Mouse (Mus musculus): ENCODE measurements around the gene 4931406P16Rik.
A peak's percentile ranks its signal among the peaks of the same experiment; 100 is the strongest.

The 4931406P16Rik gene

DNA sequence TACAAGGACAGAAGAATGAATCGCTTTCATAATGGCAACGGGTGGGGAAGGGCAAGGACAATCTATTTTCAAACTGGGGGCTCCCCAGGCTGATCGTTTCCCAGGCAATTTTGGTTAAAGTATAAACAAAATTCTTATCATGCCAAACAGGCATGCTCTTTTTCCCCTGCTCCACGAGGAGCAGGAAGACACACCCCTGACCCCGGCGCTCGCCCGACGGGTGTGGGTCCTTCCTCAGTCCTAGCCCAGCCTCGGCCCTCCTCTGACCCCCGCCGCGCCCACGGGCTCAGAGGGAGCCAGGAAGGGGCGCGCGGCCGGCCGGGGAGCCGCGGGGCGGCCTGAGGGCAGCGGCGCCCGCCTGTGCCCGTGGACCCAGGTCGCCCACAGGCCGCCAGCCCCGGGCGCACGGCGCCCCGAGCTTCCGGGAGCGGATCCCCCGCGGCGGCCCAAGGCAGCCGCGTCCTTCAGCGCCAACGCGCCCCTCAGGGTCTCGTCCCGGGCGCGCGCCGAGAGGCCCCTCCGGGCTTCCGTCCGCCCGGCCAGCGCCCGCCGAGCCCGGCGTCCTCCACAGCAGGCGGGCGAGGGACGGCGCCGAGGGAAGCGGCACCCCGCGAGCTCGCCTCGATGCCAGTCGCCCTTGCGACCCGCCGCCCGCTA, 437 bp downstream of the 4931406P16Rik start:
- DNase-seq (ENCODE audit: low read depth, low spot score) = peak; percentile 53

DNA sequence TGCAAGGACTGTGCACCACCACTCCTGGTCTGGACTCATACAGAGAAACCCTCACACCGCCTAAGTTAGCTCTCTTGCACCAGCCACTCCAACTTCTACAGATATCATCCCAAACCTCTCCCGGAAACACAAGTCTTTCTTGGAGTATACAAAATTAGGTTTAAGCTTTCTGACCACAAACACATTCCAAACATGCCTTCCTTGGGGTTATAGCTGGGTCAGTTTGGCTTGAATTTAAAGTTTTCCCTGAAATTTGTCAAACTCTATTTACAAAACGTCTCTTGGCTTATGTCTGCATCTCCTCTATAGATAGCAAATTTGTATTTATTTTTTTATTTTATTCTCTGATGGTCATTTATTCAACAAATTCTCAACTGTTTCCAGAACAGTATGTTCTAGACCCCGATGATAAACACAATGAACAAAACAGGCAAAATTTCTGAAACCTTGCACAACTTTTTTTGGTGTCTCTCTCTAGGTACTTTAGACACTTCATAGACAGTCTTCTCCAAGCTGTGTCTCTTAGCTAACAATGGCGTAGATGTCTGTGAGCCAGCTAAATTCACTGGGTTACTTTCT, 4.1 kb downstream of the 4931406P16Rik start:
- no peak for DNase-seq (ENCODE audit: low read depth, low spot score)

DNA sequence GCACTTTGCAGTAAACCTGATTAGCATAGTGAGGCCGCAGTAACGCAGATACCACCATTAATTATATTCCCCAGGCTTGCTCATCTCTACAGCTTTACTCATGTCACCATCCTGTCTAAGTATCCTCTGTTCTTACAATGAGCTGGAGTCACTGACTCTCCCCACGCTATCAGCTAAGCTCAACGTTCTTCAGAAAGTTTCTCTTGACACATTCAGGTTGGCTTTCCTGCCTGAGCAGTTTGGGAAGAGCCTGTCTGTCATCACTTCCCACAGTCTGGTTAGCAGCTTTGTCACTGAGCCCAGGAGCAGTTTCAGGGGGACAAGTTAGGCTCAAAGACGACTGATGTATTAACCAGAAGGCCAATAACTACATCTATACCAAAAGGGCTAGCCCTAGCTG, 4.8 kb downstream of the 4931406P16Rik start:
- no peak for DNase-seq (ENCODE audit: low read depth, low spot score)

DNA sequence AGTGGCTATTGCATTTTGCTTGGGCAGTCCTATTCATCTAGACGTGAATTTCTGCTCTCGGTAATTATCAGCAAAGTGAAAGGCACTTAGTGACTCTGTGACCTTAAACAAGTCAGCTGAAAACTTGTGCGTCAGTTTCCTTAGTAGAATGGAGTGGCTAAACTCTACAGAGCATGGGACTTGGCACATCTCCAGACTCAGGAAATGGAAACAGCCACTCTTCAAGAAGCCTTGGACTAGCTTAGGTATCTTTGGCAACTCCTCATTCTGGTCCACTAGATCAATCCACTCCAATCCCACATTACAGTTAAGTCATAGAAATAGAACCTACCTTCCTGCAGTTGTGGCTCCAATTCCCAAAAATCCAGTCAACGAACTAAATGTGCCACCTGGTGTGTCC, 7.9 kb downstream of the 4931406P16Rik start:
- DNase-seq (ENCODE audit: low read depth, low spot score) = no peak

DNA sequence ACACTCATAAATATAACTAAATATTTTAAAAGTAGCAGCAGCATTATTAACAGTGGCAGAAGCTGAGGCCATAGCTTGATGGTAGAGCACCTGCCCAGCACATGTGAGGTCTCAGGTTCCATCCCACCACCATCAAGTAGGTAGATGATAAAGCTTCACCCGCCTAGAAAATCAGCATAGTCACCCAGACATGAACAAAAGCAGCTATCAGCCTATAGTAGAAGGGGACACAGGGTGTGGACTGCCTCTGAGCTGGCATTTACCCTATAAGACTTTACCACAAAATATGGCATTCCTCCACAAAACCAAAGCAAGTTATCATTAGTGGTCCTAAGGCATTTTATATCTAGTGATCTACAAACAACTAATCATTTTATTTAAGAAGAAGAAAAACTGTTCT, 10.7 kb downstream of the 4931406P16Rik start:
- DNase-seq (ENCODE audit: low read depth, low spot score) = no peak

DNA sequence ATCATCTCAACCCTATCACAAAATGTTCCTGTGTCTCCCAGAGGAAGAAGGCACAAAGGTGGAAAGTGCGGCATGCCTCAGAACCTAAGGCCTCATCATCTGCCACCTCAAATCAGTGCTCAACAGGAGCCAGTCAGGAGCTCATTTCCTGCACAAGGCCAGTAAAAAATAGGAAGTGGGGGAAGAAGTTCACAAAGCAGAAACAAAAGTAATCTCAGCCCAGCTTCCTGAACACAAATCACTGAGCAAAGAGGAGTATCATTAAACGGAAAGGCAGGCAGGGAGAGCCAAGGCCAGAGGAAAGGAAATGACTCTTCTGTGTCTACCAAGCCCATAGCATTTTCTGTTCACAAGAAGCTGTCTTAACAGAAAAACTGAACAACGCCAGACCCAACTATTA, 11.4 kb downstream of the 4931406P16Rik start:
- DNase-seq (ENCODE audit: low read depth, low spot score) = no peak

DNA sequence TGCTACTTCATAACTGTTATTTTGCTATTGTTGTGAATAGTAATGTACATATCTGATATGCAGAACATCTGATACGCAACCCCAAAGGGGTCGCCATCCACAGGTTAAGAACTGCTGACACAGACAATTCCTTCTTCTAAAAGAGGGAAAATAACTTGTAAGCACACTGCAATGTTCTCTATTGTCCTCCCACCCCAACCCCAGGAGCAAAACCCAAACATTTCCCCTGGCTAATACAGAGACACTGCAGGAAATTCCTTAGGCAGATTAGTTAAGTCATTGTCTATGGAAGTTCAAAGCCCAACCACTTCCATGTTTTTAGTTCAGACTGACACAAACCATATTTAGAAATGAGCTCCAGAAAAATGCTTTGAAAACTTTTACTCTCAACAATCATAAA, 14.5 kb downstream of the 4931406P16Rik start:
- no peak for DNase-seq (ENCODE audit: low read depth, low spot score)

DNA sequence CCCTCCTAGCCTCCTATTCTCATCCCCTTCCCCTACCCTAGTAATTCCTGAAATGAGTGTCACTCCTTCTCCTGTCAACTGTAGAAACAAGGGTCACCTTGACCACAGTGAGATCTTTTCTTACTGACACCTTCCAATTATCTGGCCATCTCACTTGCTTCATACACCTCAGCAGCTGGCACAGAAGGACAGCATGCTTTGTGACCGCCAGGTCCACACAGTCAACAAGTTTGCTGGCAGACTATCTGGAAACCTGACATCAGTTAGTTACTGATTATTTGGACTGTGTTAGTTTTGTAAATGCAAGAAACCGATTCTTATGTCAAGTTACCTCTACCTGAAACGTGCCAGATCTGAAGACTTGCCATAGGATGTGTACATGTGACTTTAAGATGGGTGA, 17.2 kb downstream of the 4931406P16Rik start:
- no peak for DNase-seq (ENCODE audit: low read depth, low spot score)

DNA sequence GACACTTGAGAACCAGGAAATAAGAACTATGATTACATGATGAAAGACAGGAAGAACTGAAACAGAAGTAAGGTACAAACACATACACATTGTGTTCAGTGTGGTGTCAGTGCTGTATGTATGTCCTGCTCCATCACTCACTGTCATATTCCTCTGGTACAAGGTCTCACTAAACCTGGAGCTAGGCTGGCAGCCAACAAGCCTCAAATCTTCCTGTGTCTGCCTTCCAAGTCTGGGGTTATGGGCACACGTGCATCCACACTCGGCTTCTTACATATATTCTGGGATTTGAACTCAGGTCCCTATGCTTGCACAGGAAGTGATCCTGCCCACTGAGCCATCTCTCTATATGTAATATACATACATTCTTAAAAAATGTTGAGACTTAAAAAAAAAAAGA, 20.7 kb downstream of the 4931406P16Rik start:
- DNase-seq (ENCODE audit: low read depth, low spot score) = no peak

DNA sequence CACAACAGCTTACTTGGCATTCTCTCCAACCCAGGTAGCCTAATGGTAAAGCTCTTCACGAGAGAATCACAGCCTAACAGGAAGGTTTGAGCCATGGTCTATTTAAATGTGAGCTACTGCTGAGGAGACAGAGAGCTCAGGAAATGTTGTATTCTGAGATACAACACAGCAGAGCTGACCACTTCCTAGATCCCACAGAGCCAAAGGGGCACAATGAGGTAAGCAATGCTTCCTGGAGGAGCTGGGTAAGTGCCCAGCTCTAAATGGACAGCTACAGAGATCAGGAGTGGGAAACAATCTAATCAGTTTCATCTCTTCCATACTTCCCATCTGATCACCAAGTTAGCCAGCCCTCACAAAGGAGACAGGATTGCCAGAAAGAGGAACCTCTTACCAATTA, 22.1 kb downstream of the 4931406P16Rik start:
- no peak for DNase-seq (ENCODE audit: low read depth, low spot score)

DNA sequence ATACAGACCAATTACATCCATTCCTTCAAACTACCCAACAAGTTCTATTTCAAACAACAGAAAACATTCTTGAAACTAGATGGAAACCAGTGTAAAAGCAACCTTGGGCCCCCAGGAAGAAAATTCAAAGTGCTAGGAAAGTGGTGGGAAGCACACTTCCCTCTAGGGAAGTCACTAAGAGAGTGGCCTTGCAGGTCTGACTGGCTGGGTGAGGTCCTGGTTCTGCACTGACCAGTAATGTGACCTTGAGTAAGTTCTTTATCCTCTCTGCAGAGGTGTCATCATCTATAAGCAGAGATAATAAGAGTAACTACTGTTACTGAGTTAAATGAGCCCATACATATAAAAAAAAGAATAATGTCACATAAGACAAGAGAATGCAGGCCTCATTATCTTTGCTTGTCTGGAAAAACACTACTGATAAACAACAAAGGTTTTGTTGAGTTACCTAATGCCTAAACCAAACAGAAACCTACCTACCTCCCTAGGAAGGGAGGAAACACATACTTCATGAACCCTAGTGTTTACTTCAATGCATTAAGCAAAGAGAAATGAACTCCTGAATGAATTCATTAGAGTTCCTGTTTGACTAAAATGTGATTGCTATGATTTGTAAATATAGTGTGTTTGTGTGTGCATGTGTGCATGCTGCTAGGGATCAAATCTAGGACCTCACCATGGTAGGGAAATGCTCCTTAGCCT, 22.8 kb downstream of the 4931406P16Rik start:
- no peak for DNase-seq (ENCODE audit: low read depth, low spot score)

DNA sequence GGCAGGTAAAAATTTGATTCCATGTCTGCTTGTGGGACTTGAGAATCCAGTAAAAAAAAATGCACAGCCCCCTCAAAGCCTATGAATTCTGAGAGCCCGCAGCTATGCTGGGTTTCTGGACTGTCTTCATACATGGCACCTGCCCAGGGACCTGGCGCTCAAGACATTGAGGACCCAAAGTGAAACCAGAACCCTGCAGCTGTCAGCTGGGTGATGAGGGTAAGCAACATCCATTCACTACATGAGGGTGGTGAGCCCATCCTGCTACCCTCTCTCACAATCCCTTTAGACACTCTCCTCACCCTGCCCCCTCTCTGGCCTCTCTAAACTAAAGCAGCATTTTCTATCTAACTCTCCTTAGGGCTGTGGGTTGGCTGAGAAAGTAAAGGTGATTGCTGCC, 35.7 kb downstream of the 4931406P16Rik start:
- DNase-seq (ENCODE audit: low read depth, low spot score) = no peak

DNA sequence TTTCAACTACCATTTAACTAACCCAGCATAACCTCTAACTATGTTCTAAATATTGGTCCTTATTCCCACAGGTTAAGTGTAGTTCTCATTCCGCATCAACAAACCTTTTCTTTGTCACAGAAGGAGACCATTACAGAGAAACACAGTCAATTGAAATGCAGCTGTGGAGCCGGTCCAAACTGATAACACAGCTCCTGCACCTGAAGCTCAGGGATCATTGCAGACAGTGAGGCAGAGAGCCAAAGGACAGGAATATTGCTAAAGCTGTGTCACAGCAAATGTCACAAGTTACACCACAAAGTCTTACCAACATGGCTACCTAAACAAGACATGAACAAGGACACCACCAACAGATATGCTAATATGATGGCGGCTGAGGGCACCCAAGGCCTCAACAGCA, 37.3 kb downstream of the 4931406P16Rik start:
- DNase-seq (ENCODE audit: low read depth, low spot score) = no peak

DNA sequence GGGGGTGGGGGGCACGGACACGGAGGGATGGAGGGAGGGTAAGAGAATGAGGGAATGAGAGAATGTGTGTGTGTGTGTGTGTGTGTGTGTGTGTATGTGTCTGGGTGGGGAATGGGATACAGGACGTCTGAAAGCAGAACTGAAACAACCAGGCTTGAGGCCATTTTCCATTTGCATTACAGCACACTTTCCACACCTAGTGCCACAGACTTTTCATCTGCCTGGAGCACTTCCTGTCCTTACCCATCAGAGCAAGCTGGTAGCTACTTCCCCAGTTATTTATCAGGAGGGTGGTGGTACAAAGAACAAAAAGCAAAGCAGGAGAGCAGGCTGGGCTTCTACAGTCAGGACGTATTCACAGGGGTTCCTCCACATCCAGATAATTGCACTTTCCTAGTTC, 40.9 kb downstream of the 4931406P16Rik start:
- DNase-seq (ENCODE audit: low read depth, low spot score) = no peak

DNA sequence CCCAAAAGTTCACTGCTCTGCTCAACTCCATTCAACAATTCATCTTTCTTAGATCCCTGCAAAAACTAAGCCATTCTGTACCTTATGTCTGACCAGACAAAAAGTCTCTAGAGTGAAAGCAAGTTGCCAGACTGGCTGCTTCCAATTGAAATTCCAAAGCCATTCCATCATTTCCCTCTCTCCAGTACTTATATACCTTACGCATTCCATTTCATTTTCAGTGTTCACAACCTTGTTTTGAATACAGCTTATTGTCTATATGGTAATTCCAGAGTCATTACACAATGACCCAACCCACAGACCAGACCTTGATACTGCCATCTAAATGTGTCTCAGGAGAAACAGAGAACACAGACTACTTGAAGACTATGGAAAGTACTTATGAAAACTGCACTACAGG, 44.9 kb downstream of the 4931406P16Rik start:
- no peak for DNase-seq (ENCODE audit: low read depth, low spot score)

DNA sequence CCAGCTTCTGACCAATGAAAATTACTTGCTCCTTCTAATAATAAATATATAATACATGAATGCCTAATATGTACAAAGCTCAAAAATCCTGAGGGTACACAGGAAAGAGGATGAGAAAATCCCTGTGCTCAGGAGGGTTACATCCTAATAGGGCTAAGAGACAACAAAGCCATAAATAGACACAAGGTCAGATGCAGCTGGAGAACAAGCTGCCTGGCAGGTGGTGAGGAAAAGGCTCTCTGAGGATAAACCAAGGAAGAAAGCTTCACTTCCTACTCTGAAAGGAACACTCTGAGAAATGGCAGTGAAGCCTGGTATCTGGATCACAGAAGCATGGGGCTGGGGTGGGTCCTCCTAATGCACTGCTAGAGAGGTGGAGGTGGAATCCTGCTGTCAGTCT, 46.9 kb downstream of the 4931406P16Rik start:
- no peak for DNase-seq (ENCODE audit: low read depth, low spot score)

DNA sequence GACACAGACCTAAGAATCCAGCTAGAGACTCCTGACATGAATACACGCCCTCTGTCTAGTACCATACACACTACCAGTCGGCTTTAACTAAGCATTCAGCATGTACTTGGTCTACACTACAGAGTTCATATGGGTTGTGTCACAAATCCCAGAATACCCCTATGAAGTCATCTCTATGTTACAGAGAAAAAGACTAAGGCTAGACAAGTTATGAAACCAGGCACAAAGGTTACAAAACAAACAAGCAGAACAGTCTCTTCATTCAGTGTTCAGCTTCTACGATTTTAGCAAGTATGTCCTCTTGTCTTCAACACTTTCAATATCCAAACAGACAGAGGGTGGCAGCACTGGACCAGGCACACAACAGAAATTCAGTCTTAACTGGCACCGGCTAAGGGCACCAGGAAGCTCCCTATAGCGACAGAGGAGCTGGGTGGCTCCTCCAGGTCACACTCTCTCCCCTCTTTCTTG, 47.4 kb downstream of the 4931406P16Rik start:
- DNase-seq (ENCODE audit: low read depth, low spot score) = no peak

DNA sequence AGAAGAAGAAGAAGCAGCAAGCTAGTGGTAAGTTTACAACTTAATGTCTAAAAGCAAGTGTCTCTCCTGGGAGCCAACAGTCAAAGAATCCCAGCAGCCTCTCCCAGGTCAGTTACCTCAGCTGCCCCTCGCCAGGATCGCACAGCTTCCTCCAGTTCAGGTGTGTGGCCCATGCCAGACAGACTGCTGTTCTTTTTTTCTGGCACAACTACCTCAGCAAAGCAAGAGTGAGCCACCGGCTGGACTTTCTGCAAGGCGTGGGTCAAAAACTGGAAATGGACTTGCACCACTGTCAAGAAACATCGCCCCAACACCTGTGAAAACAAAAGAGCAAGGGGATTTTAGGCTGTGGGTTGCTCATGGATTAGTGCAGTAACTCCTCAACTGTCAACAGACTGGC, 49.9 kb downstream of the 4931406P16Rik start:
- no peak for DNase-seq (ENCODE audit: low read depth, low spot score)

DNA sequence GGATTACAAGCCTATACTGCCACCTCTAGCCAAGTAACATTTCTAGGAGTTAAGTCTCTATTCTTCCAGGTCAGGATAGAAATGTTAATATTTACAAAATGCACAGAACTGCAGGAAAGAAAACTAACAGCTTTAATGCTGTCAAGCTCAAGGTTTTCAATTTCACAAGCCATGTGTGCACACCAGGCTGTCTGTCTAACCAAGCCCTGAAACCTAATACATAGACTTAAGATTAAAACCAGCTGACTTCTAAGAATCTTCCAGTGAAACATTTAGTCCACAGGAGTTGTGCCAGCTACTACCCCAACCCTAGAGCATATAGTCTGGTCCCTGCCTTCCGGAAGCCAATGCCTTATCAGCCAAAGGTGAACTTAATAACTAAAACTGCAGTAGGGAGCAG, 54.9 kb downstream of the 4931406P16Rik start:
- no peak for DNase-seq (ENCODE audit: low read depth, low spot score)

DNA sequence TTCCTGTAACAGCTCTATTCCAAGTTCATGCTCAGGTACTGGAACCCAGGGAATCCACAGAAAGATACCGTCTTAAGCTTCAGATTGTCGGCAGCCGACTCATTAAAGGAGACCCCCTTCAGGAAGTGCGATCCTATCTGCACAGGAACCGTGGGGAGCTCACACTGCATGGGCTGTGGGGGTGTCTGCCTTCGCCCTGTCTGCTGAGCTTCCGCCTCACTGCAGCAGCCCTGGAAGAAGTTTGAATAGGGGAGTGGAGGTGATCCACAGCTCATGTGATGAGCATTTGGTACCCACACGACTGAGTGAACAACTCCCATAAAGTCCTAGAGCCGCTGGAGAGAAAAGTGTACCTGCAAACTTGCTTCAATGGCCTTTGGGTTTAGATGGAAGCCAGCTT, 56.1 kb downstream of the 4931406P16Rik start:
- DNase-seq (ENCODE audit: low read depth, low spot score) = no peak

DNA sequence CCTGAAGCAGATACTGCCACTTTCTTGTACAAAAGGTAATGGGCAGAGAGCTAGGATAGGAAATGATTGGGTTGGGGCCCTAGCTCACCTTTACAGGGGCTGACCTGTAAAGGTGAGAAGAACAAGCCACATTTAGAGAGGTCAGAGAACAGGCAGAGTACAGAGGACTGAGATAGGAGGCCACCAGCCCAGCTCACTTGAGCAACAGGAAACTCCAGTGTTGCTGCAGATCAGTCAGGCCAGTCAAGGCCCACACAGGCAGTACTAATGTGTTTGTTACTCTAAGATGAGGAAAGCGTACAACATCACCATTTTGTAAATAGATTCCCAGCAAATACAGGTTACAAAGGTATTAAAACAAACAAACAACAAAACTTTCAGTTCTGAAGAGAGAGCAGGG, 57.4 kb downstream of the 4931406P16Rik start:
- DNase-seq (ENCODE audit: low read depth, low spot score) = no peak

DNA sequence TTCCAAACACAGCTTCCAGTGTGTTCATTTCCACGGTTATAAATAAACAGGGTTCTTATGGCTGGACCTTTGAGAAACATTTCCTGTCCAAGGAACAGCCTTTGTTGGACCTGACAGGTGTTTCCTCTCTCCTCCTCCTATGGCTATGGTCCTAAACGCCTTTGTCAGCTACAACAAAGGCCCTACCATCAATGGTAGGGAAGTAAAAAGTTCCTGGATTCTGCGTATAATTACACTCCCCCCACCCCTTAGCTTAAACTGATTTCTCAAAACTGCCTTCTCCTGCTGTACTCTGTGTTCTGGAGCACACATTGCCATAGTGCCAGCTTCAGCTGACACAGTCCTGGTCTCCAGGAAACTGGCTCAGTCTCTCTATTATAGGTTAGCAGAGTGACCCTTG, 58.2 kb downstream of the 4931406P16Rik start:
- DNase-seq (ENCODE audit: low read depth, low spot score) = no peak

DNA sequence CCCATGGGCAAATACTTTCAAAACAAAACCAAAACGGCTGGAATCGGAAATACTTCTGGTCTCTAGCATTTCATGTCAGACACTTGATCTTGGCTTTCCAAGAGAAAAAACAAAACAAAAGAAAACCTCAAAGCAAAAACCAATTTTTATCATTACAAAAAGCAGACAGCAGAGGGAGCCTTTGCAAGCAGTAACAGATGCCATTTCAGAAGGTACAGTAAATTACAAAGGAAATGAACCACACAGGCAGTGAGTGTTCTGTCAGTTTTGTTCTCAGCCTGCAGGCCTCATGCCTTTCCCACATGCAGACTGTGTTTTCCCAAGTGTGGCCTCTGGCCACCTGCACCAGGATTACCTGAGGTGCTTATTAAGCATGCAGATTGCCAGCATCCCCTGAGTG, 61.3 kb downstream of the 4931406P16Rik start:
- DNase-seq (ENCODE audit: low read depth, low spot score) = no peak

All from c-Kit-negative CD71-positive TER-119-positive erythroid progenitor cells, embryonic 14.5 days (primary cell).